Mouse (Mus musculus) lung, adult 2 months (tissue): ENCODE data around the gene Gm20498. TPM values are rescaled to one million over a fixed set of nuclear protein-coding genes. Genes with fewer than 3 reads are reported as not detected.
"Not testable (repeated sequence)": the region's sequence is repeated elsewhere in the genome, so short reads cannot be mapped to it uniquely, and the experiment has no call there.

ENCODE experiments used
- DNase-seq: peaks from one replicate; pipeline ENCODE4 v3.0.0; 2022
- H3K4me1 ChIP-seq: fragments of 200-500 bp; 2 replicates; pipeline ENCODE4 v1.6.1; 2011; ENCODE audit warnings: low read length; ENCODE audit not compliant: control insufficient read depth, insufficient read depth
- H3K4me3 ChIP-seq: fragments of 200-500 bp; replicated peaks from 2 replicates; pipeline ENCODE3; 2011; ENCODE audit warnings: low read depth, mild to moderate bottlenecking, control low read depth, low read length; ENCODE audit errors: extremely low read depth
- CTCF ChIP-seq: fragments of 200-500 bp; IDR thresholded peaks from 2 replicates; pipeline ENCODE4 v1.5.1; 2011; ENCODE audit warnings: mild to moderate bottlenecking, low read length, control low read depth; ENCODE audit not compliant: insufficient read depth
- POLR2A ChIP-seq: fragments of 200-500 bp; IDR thresholded peaks from 2 replicates; pipeline ENCODE4 v1.6.1; 2011; ENCODE audit warnings: low read depth, mild to moderate bottlenecking, control low read depth, low read length, borderline replicate concordance; ENCODE audit errors: extremely low read depth
- WGBS: fragments of 180-500 bp; shearing (Covaris S2); methylation state at CpG from one replicate; pipeline ENCODE4 v1.1.7; 2018; 5-methylcytosine and 5-hydroxymethylcytosine counted together
- polyA plus RNA-seq: library from polyadenylated mRNA; depleted of rRNA; stranded (reverse); fragments of >200 nt; gene quantifications from 2 replicates; pipeline ENCODE4 v1.2.3, GENCODE M21; 2012

Gene Gm20498
- polyA plus RNA-seq, 1 experiment, result 14.7 TPM

- 42% methylated on average over 6 of the region's 6 CpGs for WGBS
- peak; percentile 11 for DNase-seq
These were observed 47.4 kb downstream of the Gm20498 start for GRCm38 (mm10) chr12:81485311-81485710.

GRCm38 (mm10) chr12:81484727-81485191 lies 47.9 kb downstream of the Gm20498 start, which contains the start of gene Cox16:
Gene Cox16 (minus strand): TSS chr12:81485127.
- 0% methylated on average over 31 of the region's 31 CpGs for WGBS
- peak within 1 kb of the TSS; percentile 82 for H3K4me3 ChIP-seq
- peak; percentile 91 for DNase-seq
- TF ChIP-seq CTCF (no peak), POLR2A (peak; percentile 65; the same call in 1 of the 2 replicates)
- H3K4me1 ChIP-seq, result no peaks in the 10 kb centered on the region

More at GRCm38 (mm10) chr12:81485311-81485710, 47.4 kb downstream of the Gm20498 start:
- TF ChIP-seq CTCF (no peak), POLR2A (no peak)
- H3K4me3 ChIP-seq, result peak overlapping the region; percentile 82
- no peaks in the 10 kb centered on the region for H3K4me1 ChIP-seq

GRCm38 (mm10) chr12:81484212-81484611 lies 48.5 kb downstream of the Gm20498 start:
- no peaks in the 10 kb centered on the region for H3K4me1 ChIP-seq
- H3K4me3 ChIP-seq, result peak overlapping the region; percentile 82
- 2% methylated on average over 7 of the region's 7 CpGs for WGBS
- no peak for DNase-seq
- TF ChIP-seq POLR2A (no peak), CTCF (no peak)

- 39% methylated on average over 17 of the region's 17 CpGs for WGBS
- peak overlapping the region; percentile 38 for H3K4me3 ChIP-seq
- TF ChIP-seq POLR2A (no peak), CTCF (no peak)
- DNase-seq, result no peak
- H3K4me1 ChIP-seq, result no peaks in the 10 kb centered on the region
These were observed 49.0 kb downstream of the Gm20498 start for GRCm38 (mm10) chr12:81483656-81484055.

- H3K4me1 ChIP-seq, H3K4me3 ChIP-seq, DNase-seq: not testable (repeated sequence)
- 96% methylated on average over 7 of the region's 7 CpGs for WGBS
These were observed 73.7 kb downstream of the Gm20498 start for GRCm38 (mm10) chr12:81459051-81459450.

GRCm38 (mm10) chr12:81438985-81439384 lies 93.7 kb downstream of the Gm20498 start:
- DNase-seq, H3K4me1 ChIP-seq, H3K4me3 ChIP-seq: not testable (repeated sequence)
- 93% methylated on average over 9 of the region's 9 CpGs for WGBS

- not testable (repeated sequence) for H3K4me3 ChIP-seq, H3K4me1 ChIP-seq, DNase-seq
- WGBS, result 83% methylated on average over 2 of the region's 2 CpGs
These were observed 97.9 kb downstream of the Gm20498 start for GRCm38 (mm10) chr12:81434778-81435177.

GRCm38 (mm10) chr12:81421846-81422245 lies 110.9 kb downstream of the Gm20498 start, which contains the start of gene Adam4:
Gene Adam4 (minus strand): TSS chr12:81421946.
- no peaks in the 10 kb centered on the region for H3K4me1 ChIP-seq

GRCm38 (mm10) chr12:81413211-81413610 lies 119.5 kb downstream of the Gm20498 start:
- no peak for DNase-seq
- no peak overlapping the region for H3K4me3 ChIP-seq
- no peaks in the 10 kb centered on the region for H3K4me1 ChIP-seq
- WGBS, result 66% methylated on average over 3 of the region's 3 CpGs
- TF ChIP-seq CTCF (no peak), POLR2A (no peak)

More at GRCm38 (mm10) chr12:81421846-81422245, 110.9 kb downstream of the Gm20498 start, which contains the start of gene Adam4:
- DNase-seq, result no peak
- TF ChIP-seq CTCF (no peak), POLR2A (no peak)
- H3K4me3 ChIP-seq, result no peak within 1 kb of the TSS
- 91% methylated on average over 1 of the region's 1 CpGs for WGBS

- no peak for TF ChIP-seq POLR2A
- no peak for TF ChIP-seq CTCF
- Histone ChIP-seq H3K4me3 (no peak overlapping the region), H3K4me1 (no peaks in the 10 kb centered on the region)
- DNase-seq, result no peak
- WGBS, result 85% methylated on average over 3 of the region's 3 CpGs
These were observed 123.7 kb downstream of the Gm20498 start for GRCm38 (mm10) chr12:81408966-81409365.

- peak; percentile 11 for DNase-seq
- 8% methylated on average over 1 of the region's 1 CpGs for whole genome bisulfite sequencing
- Histone ChIP-seq H3K4me3 (no peak overlapping the region), H3K4me1 (no peaks in the 10 kb centered on the region)
- TF ChIP-seq CTCF (peak; percentile 19; the same call in 1 of the 2 replicates), POLR2A (no peak)
These were observed 130.5 kb downstream of the Gm20498 start for GRCm38 (mm10) chr12:81402187-81402586.

GRCm38 (mm10) chr12:81379364-81379763 lies 153.3 kb downstream of the Gm20498 start, which contains the start of gene Gm4787:
Gene Gm4787 (minus strand): TSS chr12:81379464.
- not testable (repeated sequence) for DNase-seq, H3K4me3 ChIP-seq, H3K4me1 ChIP-seq
- WGBS, result 94% methylated on average over 1 of the region's 1 CpGs
